Mouse (Mus musculus) layer of hippocampus, postnatal 10 days (tissue): Measurements from ENCODE around the gene Glmp. TPM values are rescaled to one million over a fixed set of nuclear protein-coding genes. Genes with fewer than 3 reads are reported as not detected.
"Not testable (repeated sequence)": the region's sequence is repeated elsewhere in the genome, so short reads cannot be mapped to it uniquely, and the experiment has no call there.

ENCODE experiments used
- DNase-seq, 2 experiments: peaks; one replicate each; pipeline ENCODE4 v3.0.0; 2021; ENCODE audit warnings: low spot score in 2 of 2
- total RNA-seq, 2 experiments: library from RNA; stranded (reverse); gene quantifications; 2 replicates each; pipeline ENCODE4 v1.2.3; 2021

Glmp gene
- total RNA-seq, 2 experiments from 2014 or later, result 62.1 to 73.0 TPM

GRCm38 (mm10) chr3:88335436-88336053, 10.7 kb downstream of the Glmp start:
- DNase-seq, result peak in 1 of 2 experiments; percentile 20

DNA sequence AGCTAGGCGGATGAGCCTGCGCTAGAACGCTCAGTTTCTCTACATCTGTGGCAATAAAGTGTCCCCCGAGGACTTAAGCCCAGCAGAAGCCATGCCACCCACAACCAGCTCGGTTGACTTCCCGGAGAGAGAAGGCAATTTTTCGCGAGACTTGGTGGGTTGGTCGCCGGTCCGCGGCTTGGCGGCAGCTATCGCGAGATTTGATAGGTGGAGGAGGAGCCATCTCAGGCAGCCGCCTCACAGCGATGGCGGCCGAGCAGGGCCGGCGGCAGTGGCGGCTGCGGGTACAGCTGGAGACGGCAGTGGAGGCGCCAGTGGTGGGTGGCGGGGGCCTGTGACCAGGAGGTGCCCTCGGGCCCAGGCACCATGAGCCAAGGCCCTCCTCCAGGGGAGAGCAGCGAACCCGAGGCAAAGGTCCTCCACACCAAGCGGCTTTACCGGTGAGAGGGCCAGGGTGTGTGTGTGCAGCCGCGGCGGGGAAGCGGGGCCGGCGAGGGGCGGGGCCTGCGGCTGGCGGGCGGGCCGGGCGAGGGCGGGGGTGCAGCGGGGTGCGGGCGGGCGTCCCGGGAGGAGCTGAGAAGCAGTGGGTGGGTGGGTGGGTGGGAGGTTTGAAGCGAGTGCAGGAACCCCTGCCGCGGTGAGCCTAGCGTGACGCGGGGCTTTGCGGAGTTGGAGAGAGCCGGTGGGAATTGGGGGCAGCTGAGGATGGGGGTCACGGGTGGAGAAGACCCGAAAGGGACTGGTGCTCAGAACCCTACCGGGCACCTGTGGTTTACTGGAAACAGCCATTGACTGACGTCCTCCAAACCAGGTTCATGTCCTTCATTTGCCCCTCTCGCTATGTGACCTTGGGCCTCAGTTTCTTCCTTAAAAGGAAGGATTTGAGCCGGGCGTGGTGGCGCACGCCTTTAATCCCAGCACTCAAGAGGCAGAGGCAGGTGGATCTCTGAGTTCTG, 11.5 kb downstream of the Glmp start, which contains the start of the genes Tmem79 and Smg5:
Gene Tmem79, minus strand, starts transcription at position 91 of the 956 bp plus-strand sequence.
Gene Smg5, plus strand, starts transcription at position 203 of the 956 bp plus-strand sequence.
- peak; percentile 96 for DNase-seq

DNA sequence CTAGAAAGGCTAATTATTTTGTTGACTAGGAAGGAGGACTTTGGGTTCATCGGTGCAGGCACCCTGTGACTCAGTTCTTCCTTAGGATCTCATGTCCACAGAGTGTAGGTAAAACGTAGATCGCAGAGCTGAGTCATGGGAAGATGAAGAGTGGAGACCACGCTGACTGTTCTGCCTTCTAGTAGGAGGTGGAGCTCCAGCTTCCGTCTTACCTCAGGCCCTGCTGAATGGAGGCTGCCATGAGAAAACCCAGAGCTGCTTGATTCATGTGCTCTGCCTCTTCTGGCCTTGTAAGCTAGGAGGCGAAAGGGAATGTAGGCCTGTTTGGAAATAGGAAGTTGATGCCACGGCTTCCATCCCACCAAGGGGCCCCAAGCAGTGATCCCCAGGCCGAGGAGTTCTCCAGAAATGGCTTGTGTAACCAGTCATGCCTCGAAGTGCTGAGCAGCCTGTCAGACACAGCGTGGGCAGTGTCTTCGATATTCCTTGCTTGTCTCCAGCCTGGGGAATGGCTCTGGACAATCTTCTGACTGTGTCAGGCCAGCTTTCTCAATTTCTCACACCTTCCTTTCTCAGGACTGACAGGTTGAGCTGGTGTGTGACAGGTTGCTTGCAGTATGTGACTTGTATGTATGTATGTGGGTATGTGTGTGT, 12.7 kb downstream of the Glmp start:
- no peak for DNase-seq

DNA sequence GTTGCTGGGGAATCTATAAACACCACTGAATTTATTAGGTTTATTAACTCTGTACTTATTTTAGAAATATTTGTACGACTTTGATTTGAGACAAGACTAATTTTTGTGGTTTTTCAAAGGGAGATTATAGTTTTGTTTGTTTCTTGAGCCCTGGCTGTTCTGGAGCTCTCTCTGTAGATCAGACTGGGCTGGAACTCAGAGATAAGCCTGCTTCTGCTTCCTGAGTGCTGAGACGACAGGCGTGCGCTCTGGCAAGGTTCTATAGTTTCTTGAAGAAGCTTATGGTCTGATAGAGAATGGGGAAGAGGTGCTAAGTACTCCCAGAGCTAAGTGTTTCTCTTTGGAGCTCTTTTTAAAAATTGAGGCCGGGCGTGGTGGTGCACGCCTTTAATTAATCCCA, 13.5 kb downstream of the Glmp start:
- DNase-seq, result no peak

DNA sequence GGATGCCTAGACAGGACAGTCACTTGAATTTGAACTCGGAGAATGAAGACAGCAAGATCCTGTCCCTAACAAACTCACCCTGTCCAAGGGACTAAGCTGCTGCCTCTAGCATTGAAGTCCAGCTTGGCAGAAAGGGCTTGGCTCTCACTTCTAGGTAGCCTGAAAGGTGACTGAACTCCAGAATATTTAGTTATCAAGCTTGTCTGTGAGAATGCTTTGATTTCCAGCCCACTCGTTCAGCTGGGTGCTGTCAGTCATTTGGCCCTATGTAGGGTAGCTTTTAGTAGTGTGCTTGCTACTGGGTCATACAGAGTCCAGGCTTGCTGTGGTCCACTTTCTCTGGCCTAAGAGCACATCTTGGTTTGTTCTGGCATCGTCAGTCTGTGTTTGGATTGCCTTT, 14.2 kb downstream of the Glmp start:
- DNase-seq, result no peak

DNA sequence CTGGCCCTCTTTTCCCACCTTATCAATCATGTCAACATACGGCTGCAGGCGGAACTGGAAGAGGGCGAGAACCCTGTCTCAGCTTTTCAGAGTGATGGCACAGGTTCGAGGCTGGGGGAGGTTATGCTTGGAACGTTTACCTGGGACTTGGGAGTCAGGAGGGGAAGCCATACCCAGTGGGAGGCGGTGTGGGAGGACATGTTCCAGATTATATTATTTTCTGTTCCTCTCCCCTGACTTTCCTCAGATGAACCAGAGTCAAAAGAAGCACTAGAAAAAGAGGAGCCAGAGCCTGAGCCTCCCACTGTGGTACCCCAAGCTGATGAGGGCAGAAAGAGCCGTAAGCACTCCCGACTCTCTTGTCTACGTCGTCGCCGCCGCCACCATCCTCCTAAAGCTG, 25.9 kb downstream of the Glmp start:
- no peak for DNase-seq

GRCm38 (mm10) chr3:88352907-88353306, 28.1 kb downstream of the Glmp start:
- no peak for DNase-seq

- peak in 1 of 2 experiments; percentile 44 for DNase-seq
Observed at GRCm38 (mm10) chr3:88354396-88355165, 29.8 kb downstream of the Glmp start.

GRCm38 (mm10) chr3:88359584-88359983, 34.8 kb downstream of the Glmp start:
- no peak for DNase-seq

DNA sequence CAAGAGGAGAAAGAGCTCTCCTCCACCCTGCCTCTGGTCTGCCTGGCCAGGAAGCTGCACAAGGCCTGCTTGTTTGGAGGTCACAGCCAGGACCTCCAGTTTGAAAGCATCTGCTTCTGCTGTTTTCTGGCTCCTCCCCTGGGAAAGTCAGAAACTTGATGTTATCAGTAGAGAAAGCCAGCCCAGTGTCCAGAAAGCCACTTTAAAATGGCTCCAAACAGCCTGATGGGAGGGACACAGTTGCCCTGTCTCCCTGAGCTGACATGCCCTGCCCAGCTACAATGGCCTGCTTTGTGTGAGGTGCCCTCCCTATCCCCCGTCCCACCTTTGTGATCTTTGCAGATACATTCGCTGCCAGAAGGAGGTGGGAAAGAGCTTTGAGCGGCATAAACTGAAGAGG, 35.2 kb downstream of the Glmp start:
- no peak for DNase-seq

DNA sequence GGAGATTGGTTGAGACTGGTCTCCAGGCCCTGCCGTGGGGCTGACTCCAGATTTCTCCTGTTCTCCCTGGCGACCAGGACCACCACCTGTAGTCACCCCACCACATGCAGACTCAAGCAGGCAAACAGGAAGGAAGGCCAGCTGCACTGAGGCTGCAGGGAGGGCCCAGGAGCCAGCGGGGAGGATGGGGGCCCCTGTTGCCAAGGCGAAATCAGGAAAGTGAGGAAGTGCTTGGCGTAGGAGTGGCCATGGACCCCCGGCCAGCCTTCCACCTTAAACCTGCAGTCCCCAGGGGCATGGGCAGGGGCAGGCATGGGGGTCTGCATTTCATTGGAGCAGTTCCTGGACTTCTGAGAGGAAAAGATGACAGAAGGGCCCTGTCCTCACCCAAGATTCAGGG, 36.3 kb downstream of the Glmp start:
- no peak for DNase-seq

GRCm38 (mm10) chr3:88361612-88362313, 36.9 kb downstream of the Glmp start:
- DNase-seq, result peak in 1 of 2 experiments; percentile 53

DNA sequence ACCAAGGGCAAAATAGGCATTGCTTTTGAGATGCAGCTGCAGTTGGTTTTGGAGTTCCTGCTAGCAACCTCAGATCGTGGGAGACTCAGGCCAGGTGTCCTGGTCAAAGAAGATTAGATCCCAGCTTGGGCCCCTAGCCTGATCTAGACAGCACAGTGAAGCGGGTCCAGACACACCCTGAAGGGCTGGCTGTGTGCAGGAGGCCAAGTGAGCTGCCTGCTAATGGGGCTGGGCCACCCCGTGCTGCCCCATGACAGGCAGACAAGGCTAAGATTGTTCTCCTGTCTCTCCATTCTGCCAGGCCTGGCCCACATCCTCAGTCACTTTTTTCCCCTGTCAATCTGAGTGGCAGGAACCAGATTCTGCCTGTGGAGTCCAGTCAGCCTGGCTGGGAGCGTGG, 38.9 kb downstream of the Glmp start:
- DNase-seq, result peak in 1 of 2 experiments; percentile 50

GRCm38 (mm10) chr3:88364337-88364736, 39.5 kb downstream of the Glmp start, which contains the start of gene Paqr6:
Gene Paqr6, plus strand, starts transcription at chr3:88364584.
- peak; percentile 59 to 73 for DNase-seq

- no peak for DNase-seq
Observed at GRCm38 (mm10) chr3:88365705-88366361, 41.0 kb downstream of the Glmp start.

- DNase-seq, result peak in 1 of 2 experiments; percentile 43
Observed at GRCm38 (mm10) chr3:88366830-88367428, 42.1 kb downstream of the Glmp start.

GRCm38 (mm10) chr3:88367517-88367916, 42.7 kb downstream of the Glmp start:
- DNase-seq, result not testable (repeated sequence)

- not testable (repeated sequence) for DNase-seq
Observed at GRCm38 (mm10) chr3:88368511-88368910, 43.7 kb downstream of the Glmp start.

GRCm38 (mm10) chr3:88372643-88373042, 47.8 kb downstream of the Glmp start, which contains the start of gene Bglap3:
Gene Bglap3, minus strand, starts transcription at chr3:88372743.
- DNase-seq, result not testable (repeated sequence)
